Mouse (Mus musculus): ENCODE data around the gene Inpp5f. TPM values are rescaled to one million over a fixed set of nuclear protein-coding genes. Genes with fewer than 3 reads are reported as not detected.
"Not testable (repeated sequence)": the region's sequence is repeated elsewhere in the genome, so short reads cannot be mapped to it uniquely, and the experiment has no call there.

Inpp5f gene
- polyA plus RNA-seq, 1 experiment from 2014 or later = 32.9 TPM

DNA sequence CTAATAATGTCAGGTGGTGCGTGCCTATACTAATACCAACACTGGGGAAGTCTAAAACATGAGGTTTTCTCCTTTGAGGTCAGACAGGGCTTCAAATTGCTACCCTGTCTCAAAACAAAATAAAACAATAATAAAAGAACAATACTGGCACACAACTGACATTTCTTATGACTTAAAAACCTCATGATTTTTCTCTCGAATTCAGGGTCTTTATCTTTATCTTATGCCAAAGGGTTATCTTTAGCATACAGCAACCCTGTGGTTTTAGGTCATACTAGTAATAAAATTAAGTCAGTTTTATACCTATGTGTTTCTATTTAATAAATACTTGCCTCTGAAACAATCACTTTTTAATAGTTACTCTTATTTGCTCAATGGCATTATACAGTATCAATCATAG is 31.7 kb upstream of the Inpp5f start:
- no peaks in the 10 kb centered on the region for H3K27me3 ChIP-seq (replicated peaks; ENCODE audit: low read depth, poor library complexity, severe bottlenecking)
- H3K4me3 ChIP-seq = no peak overlapping the region
- DNase-seq (ENCODE audit: low spot score) = no peak
- WGBS = 82% methylated on average over 2 of the region's 2 CpGs
- H3K36me3 ChIP-seq (replicated peaks) = no peaks in the 10 kb centered on the region
- H3K9me3 ChIP-seq = no peaks in the 10 kb centered on the region
- H3K27ac ChIP-seq (replicated peaks) = no peak overlapping the region
- H3K4me1 ChIP-seq = peaks cover 26% of the 10 kb centered on the region

GRCm38 (mm10) chr7:128580318-128580717 is 30.8 kb upstream of the Inpp5f start:
- Histone ChIP-seq H3K4me1 (peaks cover 23% of the 10 kb centered on the region), H3K27me3 (replicated peaks; ENCODE audit: low read depth, poor library complexity, severe bottlenecking) (no peaks in the 10 kb centered on the region), H3K27ac (replicated peaks) (no peak overlapping the region), H3K4me3 (no peak overlapping the region), H3K36me3 (replicated peaks) (no peaks in the 10 kb centered on the region), H3K9me3 (no peaks in the 10 kb centered on the region)
- DNase-seq (ENCODE audit: low spot score) = no peak
- 89% methylated on average over 6 of the region's 6 CpGs for WGBS

- H3K36me3 ChIP-seq (replicated peaks) = no peaks in the 10 kb centered on the region
- H3K4me1 ChIP-seq = peaks cover 23% of the 10 kb centered on the region
- H3K9me3 ChIP-seq = no peaks in the 10 kb centered on the region
- H3K27me3 ChIP-seq (replicated peaks; ENCODE audit: low read depth, poor library complexity, severe bottlenecking) = no peaks in the 10 kb centered on the region
- WGBS = 87% methylated on average over 15 of the region's 15 CpGs
- H3K4me3 ChIP-seq = no peak overlapping the region
- no peak overlapping the region for H3K27ac ChIP-seq (replicated peaks)
- DNase-seq (ENCODE audit: low spot score) = no peak
Observed at GRCm38 (mm10) chr7:128581864-128582484, 29.2 kb upstream of the Inpp5f start.

- 85% methylated on average over 6 of the region's 6 CpGs for WGBS
- no peak overlapping the region for H3K4me3 ChIP-seq
- H3K9me3 ChIP-seq = no peaks in the 10 kb centered on the region
- H3K4me1 ChIP-seq = peaks cover 14% of the 10 kb centered on the region
- DNase-seq (ENCODE audit: low spot score) = no peak
- H3K36me3 ChIP-seq (replicated peaks) = no peaks in the 10 kb centered on the region
- no peaks in the 10 kb centered on the region for H3K27me3 ChIP-seq (replicated peaks; ENCODE audit: low read depth, poor library complexity, severe bottlenecking)
- no peak overlapping the region for H3K27ac ChIP-seq (replicated peaks)
Observed at GRCm38 (mm10) chr7:128583213-128583948, 27.7 kb upstream of the Inpp5f start.

DNA sequence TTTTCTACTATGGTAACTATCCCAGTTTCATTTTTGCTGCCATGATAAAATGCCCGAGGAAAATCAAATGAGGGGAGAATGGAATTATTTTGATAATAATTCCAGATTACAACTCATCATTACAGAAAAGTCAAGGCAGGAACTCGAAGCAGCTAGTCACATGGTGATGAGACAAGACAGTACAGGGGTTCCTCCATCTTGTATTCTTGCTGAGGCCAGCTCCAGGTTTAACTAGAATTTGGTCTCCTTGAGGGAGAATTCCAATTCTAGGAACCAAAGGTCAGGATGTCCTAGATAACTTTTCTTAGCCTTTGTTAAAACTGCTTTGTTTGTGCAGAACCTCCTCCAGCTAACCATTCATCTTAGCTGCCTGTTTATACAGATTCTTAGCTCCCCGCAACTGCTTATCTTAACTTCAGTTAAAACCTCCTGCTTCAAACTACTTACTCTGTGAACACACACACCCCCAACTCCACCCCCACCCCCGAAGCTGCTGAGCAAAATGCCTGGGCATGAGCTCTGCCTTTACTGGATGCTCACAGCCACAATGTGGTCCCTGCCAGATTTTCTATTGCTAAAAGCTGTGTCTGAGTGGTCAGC is 23.7 kb upstream of the Inpp5f start:
- Histone ChIP-seq H3K4me1 (peaks cover 21% of the 10 kb centered on the region), H3K27me3 (replicated peaks; ENCODE audit: low read depth, poor library complexity, severe bottlenecking) (no peaks in the 10 kb centered on the region), H3K36me3 (replicated peaks) (no peaks in the 10 kb centered on the region), H3K4me3 (no peak overlapping the region), H3K9me3 (no peaks in the 10 kb centered on the region), H3K27ac (replicated peaks) (no peak overlapping the region)
- WGBS = 75% methylated on average over 4 of the region's 4 CpGs
- no peak for DNase-seq (ENCODE audit: low spot score)

- peak; percentile 68 for DNase-seq (ENCODE audit: low spot score)
- Histone ChIP-seq H3K27me3 (replicated peaks; ENCODE audit: low read depth, poor library complexity, severe bottlenecking) (no peaks in the 10 kb centered on the region), H3K36me3 (replicated peaks) (no peaks in the 10 kb centered on the region), H3K4me3 (0 out of 2 replicates have a peak overlapping the region, but pooled peaks have one; percentile 24), H3K27ac (replicated peaks) (peak overlapping the region; percentile 77), H3K4me1 (peaks cover 29% of the 10 kb centered on the region), H3K9me3 (no peaks in the 10 kb centered on the region)
- 5% methylated on average over 9 of the region's 9 CpGs for WGBS
Observed at GRCm38 (mm10) chr7:128591345-128592084, 19.6 kb upstream of the Inpp5f start.

DNA sequence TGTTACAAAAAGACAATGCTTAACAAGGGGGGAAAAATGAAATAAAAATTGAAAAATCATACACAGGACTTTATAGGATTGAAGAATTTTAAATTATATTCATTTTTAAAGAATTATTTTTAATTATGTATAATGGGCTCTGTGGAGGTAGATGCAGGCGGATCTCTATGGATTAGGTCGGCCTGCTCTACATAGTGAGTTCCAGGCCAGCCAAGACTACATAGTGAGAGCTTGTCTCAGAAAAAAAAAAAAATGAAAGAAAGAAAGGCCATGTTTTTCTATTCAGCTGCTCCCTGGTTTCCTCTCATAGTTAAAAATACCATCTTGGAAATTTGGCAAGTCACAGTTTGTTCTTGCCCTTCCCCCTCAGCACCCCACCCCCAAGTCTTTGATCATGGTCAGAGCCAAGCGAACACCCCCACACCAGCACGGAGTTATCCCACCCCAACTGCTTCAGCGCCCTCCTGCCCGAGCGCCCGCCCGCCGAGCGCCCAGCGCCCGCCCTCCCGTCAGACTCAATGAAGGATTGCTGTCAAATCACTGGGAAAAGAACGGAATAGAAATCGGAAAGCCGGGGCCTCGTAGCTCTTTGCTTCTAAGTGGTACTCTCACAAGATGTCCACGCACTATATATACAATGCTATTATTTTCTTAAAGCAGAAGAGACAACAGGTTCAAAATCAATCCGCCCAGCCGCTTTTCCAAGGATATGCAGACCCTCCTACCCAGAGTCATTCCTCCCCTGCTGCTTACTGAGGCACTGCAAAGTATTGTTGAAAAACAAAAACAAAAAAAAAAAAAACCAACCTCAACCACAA is 18.8 kb upstream of the Inpp5f start:
- Histone ChIP-seq H3K9me3 (peaks cover 5% of the 10 kb centered on the region; the same call in 1 of the 2 replicates), H3K27ac (replicated peaks) (peak overlapping the region; percentile 77), H3K4me1 (peaks cover 29% of the 10 kb centered on the region), H3K36me3 (replicated peaks) (no peaks in the 10 kb centered on the region), H3K27me3 (replicated peaks; ENCODE audit: low read depth, poor library complexity, severe bottlenecking) (no peaks in the 10 kb centered on the region), H3K4me3 (peak overlapping the region; percentile 50)
- WGBS = 6% methylated on average over 21 of the region's 21 CpGs
- peak; percentile 61 for DNase-seq (ENCODE audit: low spot score)

- peak; percentile 14 for DNase-seq (ENCODE audit: low spot score)
- H3K9me3 ChIP-seq = peaks cover 5% of the 10 kb centered on the region; the same call in 1 of the 2 replicates
- 8% methylated on average over 6 of the region's 6 CpGs for WGBS
- H3K36me3 ChIP-seq (replicated peaks) = no peaks in the 10 kb centered on the region
- peak overlapping the region; percentile 77 for H3K27ac ChIP-seq (replicated peaks)
- peaks cover 29% of the 10 kb centered on the region for H3K4me1 ChIP-seq
- no peaks in the 10 kb centered on the region for H3K27me3 ChIP-seq (replicated peaks; ENCODE audit: low read depth, poor library complexity, severe bottlenecking)
- H3K4me3 ChIP-seq = peak overlapping the region; percentile 50
Observed at GRCm38 (mm10) chr7:128592936-128593241, 18.2 kb upstream of the Inpp5f start.

GRCm38 (mm10) chr7:128596274-128596673 is 14.9 kb upstream of the Inpp5f start:
- 98% methylated on average over 2 of the region's 2 CpGs for WGBS
- Histone ChIP-seq H3K4me1 (peaks cover 20% of the 10 kb centered on the region), H3K27me3 (replicated peaks; ENCODE audit: low read depth, poor library complexity, severe bottlenecking) (no peaks in the 10 kb centered on the region), H3K4me3 (no peak overlapping the region), H3K9me3 (peaks cover 5% of the 10 kb centered on the region; the same call in 1 of the 2 replicates), H3K36me3 (replicated peaks) (no peaks in the 10 kb centered on the region), H3K27ac (replicated peaks) (no peak overlapping the region)
- DNase-seq (ENCODE audit: low spot score) = no peak

- H3K27me3 ChIP-seq (replicated peaks; ENCODE audit: low read depth, poor library complexity, severe bottlenecking) = no peaks in the 10 kb centered on the region
- DNase-seq (ENCODE audit: low spot score) = no peak
- WGBS = 84% methylated on average over 5 of the region's 5 CpGs
- no peak overlapping the region for H3K27ac ChIP-seq (replicated peaks)
- no peak overlapping the region for H3K4me3 ChIP-seq
- peaks cover 7% of the 10 kb centered on the region for H3K9me3 ChIP-seq
- H3K36me3 ChIP-seq (replicated peaks) = no peaks in the 10 kb centered on the region
- no peaks in the 10 kb centered on the region for H3K4me1 ChIP-seq
Observed at GRCm38 (mm10) chr7:128599072-128599471, 12.1 kb upstream of the Inpp5f start.

- Histone ChIP-seq H3K36me3 (replicated peaks) (no peaks in the 10 kb centered on the region), H3K9me3 (peaks cover 4% of the 10 kb centered on the region), H3K4me3 (no peak overlapping the region), H3K4me1 (no peaks in the 10 kb centered on the region), H3K27me3 (replicated peaks; ENCODE audit: low read depth, poor library complexity, severe bottlenecking) (no peaks in the 10 kb centered on the region), H3K27ac (replicated peaks) (no peak overlapping the region)
- DNase-seq (ENCODE audit: low spot score) = no peak
- 81% methylated on average over 5 of the region's 5 CpGs for WGBS
Observed at GRCm38 (mm10) chr7:128601826-128602225, 9.3 kb upstream of the Inpp5f start.

- 93% methylated on average over 8 of the region's 9 CpGs for WGBS
- peaks cover 22% of the 10 kb centered on the region for H3K4me1 ChIP-seq
Observed at GRCm38 (mm10) chr7:128609936-128610335, 1.2 kb upstream of the Inpp5f start.

More at GRCm38 (mm10) chr7:128609936-128610335, 1.2 kb upstream of the Inpp5f start:
- not testable (repeated sequence) for H3K9me3 ChIP-seq; H3K27me3 ChIP-seq (replicated peaks; ENCODE audit: low read depth, poor library complexity, severe bottlenecking); DNase-seq (ENCODE audit: low spot score); H3K36me3 ChIP-seq (replicated peaks); H3K4me3 ChIP-seq; H3K27ac ChIP-seq (replicated peaks)

All from embryonic facial prominence, embryonic 10.5 days (tissue).